Comparison of ENCODE assay signal across 22 mouse cellular contexts in the genomic region with DNA sequence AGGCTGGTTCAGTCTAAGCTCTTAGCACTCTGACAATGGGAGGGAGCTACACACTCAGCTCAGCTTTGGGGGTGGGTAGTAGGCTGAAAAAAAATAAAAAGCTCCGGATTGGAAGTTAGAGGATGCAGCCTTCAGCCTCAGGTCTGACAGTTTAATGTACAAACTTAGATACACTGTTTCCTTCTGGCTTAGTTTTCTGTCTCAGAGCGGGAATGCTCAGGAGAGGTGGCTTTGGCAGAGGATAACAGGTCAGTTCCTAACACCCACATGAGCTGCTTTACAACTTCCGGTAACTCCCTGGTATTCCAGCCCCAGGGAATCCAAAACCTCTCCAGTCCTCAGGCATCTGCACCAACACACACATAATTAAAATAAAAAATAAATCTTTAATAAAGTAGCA.
"Had no signal": no experiment of that assay in that cellular context is flagged by ENCODE, and none has a peak within 500 bp of the region (broad histone marks: within the 10 kb centered on the region; RNA-seq: fewer than 3 reads in every experiment).

No protein-coding gene starts in this region.

- H3K9me3 ChIP-seq: limb, embryonic 10.5 days; limb, embryonic 13.5 days; liver, embryonic 12.5 days; liver, embryonic 15.5 days; lung, embryonic 15.5 days; megakaryocyte, embryonic 14.5 days; midbrain, embryonic 12.5 days; midbrain, embryonic 15.5 days; neural tube, embryonic 12.5 days; neural tube, embryonic 15.5 days; stomach, embryonic 15.5 days had no signal

- DNase-seq: kidney, adult 8-10 months; kidney, postnatal 14 days; kidney, postnatal 4 days; liver; lung, adult 18-20 months; lung, postnatal 10 days; lung, postnatal 36 days; retina, postnatal 1 day; right cerebral cortex, postnatal 25 days; spleen, adult 18-20 months; thymus, postnatal 25 days had no signal

- H3K9ac ChIP-seq: limb, embryonic 13.5 days; liver, embryonic 12.5 days; liver, embryonic 15.5 days; lung, embryonic 15.5 days; midbrain, embryonic 12.5 days; midbrain, embryonic 15.5 days; neural tube, embryonic 12.5 days; neural tube, embryonic 15.5 days; stomach, embryonic 15.5 days had no signal

- H3K27ac ChIP-seq: limb, embryonic 10.5 days; limb, embryonic 13.5 days; liver, embryonic 12.5 days; liver, embryonic 15.5 days; lung, embryonic 15.5 days; midbrain, embryonic 12.5 days; midbrain, embryonic 15.5 days; neural tube, embryonic 12.5 days; neural tube, embryonic 15.5 days; stomach, embryonic 15.5 days had no signal

- H3K36me3 ChIP-seq: limb, embryonic 10.5 days; limb, embryonic 13.5 days; liver, embryonic 15.5 days; lung, embryonic 15.5 days; midbrain, embryonic 12.5 days; midbrain, embryonic 15.5 days; neural tube, embryonic 12.5 days; neural tube, embryonic 15.5 days; stomach, embryonic 15.5 days had no signal

- H3K4me1 ChIP-seq: lung, embryonic 15.5 days; neural tube, embryonic 12.5 days; stomach, embryonic 15.5 days had no signal

- ATAC-seq: liver, embryonic 12.5 days; midbrain, embryonic 15.5 days had no signal

- H3K27me3 ChIP-seq: limb, embryonic 13.5 days; liver, embryonic 12.5 days; liver, embryonic 15.5 days; lung, embryonic 15.5 days; megakaryocyte, embryonic 14.5 days; midbrain, embryonic 12.5 days; midbrain, embryonic 15.5 days; neural tube, embryonic 12.5 days; neural tube, embryonic 15.5 days; stomach, embryonic 15.5 days had no signal

- H3K4me3 ChIP-seq: limb, embryonic 10.5 days; limb, embryonic 13.5 days; liver, embryonic 12.5 days; liver, embryonic 15.5 days; lung, embryonic 15.5 days; megakaryocyte, embryonic 14.5 days; midbrain, embryonic 12.5 days; midbrain, embryonic 15.5 days; neural tube, embryonic 12.5 days; neural tube, embryonic 15.5 days; stomach, embryonic 15.5 days had no signal

- H3K4me2 ChIP-seq: limb, embryonic 13.5 days; liver, embryonic 12.5 days; liver, embryonic 15.5 days; lung, embryonic 15.5 days; midbrain, embryonic 12.5 days; midbrain, embryonic 15.5 days; neural tube, embryonic 12.5 days; neural tube, embryonic 15.5 days; stomach, embryonic 15.5 days had no signal
